Mouse (Mus musculus): ENCODE measurements at regions not wholly inside any gene's neighbourhood (a gene's known extent, or its start where the extent isn't known, plus 50 kb on each side); places are given as distances from the start of the nearest gene placed in this dataset.
"Not testable (repeated sequence)": the region's sequence is repeated elsewhere in the genome, so short reads cannot be mapped to it uniquely, and the experiment has no call there.

- DNase-seq (ENCODE audit: low read depth in 2 of 2, low spot score in 2 of 2) = no peak
These were observed 644.5 kb upstream of the Gm19410 start for GRCm38 (mm10) chr8:35121084-35121483.

- peak; percentile 27 to 43 for DNase-seq (ENCODE audit: low read depth in 2 of 2, low spot score in 2 of 2)
These were observed 642.4 kb upstream of the Gm19410 start for GRCm38 (mm10) chr8:35123196-35123621.

DNA sequence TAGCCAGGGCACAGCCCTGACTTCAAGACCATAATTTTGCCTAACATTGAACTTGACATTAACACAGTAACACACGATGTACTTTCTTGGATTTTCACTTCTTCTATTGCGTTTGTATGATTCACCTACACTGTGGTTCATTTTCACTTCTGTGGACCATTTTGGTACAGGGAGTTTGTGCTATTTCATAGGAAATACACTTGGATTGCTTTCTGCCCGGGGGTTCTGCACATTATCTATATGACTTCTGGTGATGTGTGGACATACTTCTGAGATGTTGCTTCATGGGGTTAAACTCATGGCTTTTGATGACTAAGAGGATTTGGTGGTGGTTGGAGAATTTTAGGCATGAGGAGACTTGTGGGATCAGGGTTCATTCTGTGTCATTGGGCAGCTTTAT is 640.4 kb upstream of the Gm19410 start:
- DNase-seq (ENCODE audit: low read depth in 2 of 2, low spot score in 2 of 2) = no peak

GRCm38 (mm10) chr8:35132281-35132680 is 633.3 kb upstream of the Gm19410 start:
- no peak for DNase-seq (ENCODE audit: low read depth in 2 of 2, low spot score in 2 of 2)

DNA sequence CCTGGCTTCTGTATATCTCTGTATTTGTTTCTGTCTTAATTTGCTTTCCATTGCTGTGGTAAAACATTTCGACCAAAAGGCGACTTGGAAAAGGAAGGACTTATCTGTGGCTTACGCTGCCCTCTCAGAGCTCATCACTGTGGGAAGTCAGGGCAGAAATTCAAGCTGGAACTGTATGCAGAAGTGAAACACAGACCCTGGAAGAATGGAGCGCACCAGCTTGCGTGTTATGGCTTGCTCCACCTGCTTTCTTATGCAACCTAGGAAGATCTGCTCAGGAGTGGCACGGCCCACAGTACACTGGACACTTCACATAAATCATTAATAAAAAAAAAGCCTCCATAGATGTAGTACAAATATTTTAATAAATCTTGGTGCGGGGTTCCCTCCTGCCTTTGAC is 630.0 kb upstream of the Gm19410 start:
- no peak for DNase-seq (ENCODE audit: low read depth in 2 of 2, low spot score in 2 of 2)

GRCm38 (mm10) chr8:35136643-35137042 is 628.9 kb upstream of the Gm19410 start:
- DNase-seq (ENCODE audit: low read depth in 2 of 2, low spot score in 2 of 2) = no peak

DNA sequence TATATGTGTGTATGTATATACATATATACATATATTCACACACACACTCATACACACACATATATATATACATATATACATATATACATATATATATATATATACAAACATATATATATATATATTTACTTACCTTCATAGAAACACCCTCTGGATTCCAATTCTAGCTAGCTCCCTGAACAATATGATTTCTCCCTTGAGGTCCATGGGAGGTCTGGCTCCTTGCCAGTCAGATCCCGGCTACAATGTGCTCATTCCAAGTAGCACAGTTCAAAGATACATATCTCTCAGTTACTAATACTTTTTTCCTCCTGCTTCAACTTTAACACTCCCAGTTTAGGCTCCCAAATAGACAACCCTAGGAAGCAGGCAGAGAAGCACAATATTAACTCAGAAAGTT is 624.8 kb upstream of the Gm19410 start:
- DNase-seq (ENCODE audit: low read depth in 2 of 2, low spot score in 2 of 2) = no peak

- DNase-seq (ENCODE audit: low read depth in 2 of 2, low spot score in 2 of 2) = no peak
These were observed 622.5 kb upstream of the Gm19410 start for GRCm38 (mm10) chr8:35143018-35143656.

- no peak for DNase-seq (ENCODE audit: low read depth in 2 of 2, low spot score in 2 of 2)
These were observed 621.9 kb upstream of the Gm19410 start for GRCm38 (mm10) chr8:35143684-35144083.

- no peak for DNase-seq (ENCODE audit: low read depth in 2 of 2, low spot score in 2 of 2)
These were observed 621.2 kb upstream of the Gm19410 start for GRCm38 (mm10) chr8:35144401-35144800.

DNA sequence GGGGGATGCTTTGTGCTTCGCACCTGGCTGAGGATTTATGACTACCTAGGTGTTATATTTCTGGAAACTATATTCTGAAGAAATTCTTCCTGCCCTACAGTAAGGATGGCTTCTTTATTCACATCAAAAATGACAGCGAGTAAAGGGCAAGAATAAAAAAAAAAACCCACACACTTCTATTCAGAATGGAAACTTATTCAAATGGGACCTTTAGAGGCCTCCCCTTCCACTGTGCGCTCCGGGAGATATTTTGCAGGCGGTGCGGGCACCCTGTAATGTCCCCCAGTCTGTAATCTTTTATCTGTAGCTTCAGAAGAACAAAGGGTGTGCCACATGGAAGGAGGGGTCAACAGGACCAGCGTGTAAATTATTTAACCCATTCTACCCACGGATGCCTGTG is 618.1 kb upstream of the Gm19410 start:
- no peak for DNase-seq (ENCODE audit: low read depth in 2 of 2, low spot score in 2 of 2)

DNA sequence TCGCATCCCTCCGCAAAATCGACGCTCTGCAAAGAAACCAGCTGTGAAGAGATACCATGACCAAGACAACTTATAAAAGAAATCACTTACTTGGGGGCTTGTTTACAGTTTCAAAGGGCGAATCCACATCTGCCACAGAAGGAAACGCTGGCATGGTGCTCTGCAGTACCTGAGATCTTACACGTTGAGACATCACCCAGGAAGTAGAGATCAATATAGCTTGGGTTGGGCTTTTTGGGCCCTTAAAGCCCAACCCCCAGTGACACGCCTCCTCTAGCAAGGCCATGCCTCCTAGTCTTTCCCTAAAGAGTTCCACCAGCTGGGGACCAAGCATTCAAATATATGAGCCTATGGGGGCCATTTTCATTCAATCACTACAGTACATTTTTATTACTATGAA is 617.6 kb upstream of the Gm19410 start:
- DNase-seq (ENCODE audit: low read depth in 2 of 2, low spot score in 2 of 2) = no peak

- DNase-seq (ENCODE audit: low read depth in 2 of 2, low spot score in 2 of 2) = no peak
These were observed 613.0 kb upstream of the Gm19410 start for GRCm38 (mm10) chr8:35152585-35152984.

DNA sequence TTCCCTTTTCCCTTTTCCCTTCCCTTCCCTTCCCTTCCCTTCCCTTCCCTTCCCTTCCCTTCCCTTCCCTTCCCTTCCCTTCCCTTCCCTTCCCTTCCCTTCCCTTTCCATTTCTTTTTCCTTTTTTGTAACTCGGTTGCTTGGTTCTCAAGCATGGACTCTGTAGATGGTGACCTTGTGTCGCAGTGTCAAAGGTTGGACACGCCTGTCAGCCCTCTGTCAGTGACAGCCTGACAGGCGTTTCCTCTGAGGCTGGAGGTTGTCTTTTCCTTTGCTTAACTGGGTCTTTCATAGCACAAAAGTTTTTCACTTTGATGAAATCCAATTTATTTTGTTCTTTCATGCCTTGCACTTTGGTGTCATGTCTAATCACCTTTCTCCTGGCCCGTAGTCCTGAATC is 609.3 kb upstream of the Gm19410 start:
- DNase-seq (ENCODE audit: low read depth in 2 of 2, low spot score in 2 of 2) = no peak

DNA sequence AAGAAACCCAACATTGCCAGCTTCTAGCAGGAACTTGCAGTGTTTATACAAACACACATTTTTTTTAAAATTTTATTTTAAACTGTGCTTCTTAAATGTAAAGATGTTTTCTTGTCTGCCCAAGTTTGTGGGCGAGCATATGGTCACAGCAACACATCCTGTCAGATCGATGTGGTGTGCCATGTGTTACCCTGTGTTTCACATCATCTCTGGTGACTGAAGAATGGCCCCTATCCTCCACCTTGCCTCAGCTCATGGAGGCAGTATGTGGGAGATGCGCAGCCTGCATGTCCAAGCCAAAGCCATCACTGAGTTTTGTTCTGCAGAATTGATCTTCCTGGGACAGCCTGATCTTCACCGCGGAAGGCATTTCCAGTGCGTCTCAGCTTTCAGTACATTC is 607.9 kb upstream of the Gm19410 start:
- no peak for DNase-seq (ENCODE audit: low read depth in 2 of 2, low spot score in 2 of 2)

DNA sequence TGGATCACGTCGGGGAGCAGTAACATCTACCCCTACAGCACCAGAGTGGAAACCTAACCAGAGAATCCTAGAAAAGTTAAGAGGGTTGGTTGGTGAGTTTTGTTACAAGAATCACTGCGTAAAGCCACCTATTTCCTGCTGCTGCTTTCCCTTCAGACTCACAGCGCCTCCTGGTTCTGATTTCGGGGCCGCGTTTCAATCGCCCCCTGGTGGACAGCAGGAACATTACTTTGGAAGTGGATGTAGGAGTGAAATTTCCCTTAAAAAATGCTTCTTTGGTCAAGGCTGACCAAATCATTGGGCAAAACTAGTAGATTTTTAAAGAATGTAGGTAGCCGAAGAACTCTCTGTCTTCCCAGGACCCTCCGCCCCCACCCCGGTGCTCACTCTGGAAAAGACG is 606.3 kb upstream of the Gm19410 start:
- DNase-seq (ENCODE audit: low read depth in 2 of 2, low spot score in 2 of 2) = peak; percentile 50 to 54

- DNase-seq (ENCODE audit: low read depth in 2 of 2, low spot score in 2 of 2) = no peak
These were observed 605.4 kb upstream of the Gm19410 start for GRCm38 (mm10) chr8:35160230-35160629.

DNA sequence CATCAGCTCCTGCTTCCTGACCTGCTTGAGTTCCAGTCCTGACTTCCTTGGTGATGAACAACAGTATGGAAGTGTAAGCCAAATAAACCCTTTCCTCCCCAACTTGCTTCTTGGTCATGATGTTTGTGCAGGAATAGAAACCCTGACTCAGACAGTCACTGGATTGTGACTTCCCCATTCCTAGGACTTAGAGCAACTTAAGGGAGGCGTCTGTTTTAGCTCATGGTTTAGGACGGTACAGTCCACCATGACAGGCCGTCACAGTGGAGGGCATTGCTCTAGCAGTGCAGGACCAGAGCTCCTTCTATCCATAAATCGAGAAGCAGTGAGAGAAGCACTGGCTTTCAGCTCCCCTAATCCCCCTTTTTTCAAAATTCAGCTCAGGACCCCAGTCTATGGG is 603.4 kb upstream of the Gm19410 start:
- not testable (repeated sequence) for DNase-seq (ENCODE audit: low read depth in 2 of 2, low spot score in 2 of 2)

DNA sequence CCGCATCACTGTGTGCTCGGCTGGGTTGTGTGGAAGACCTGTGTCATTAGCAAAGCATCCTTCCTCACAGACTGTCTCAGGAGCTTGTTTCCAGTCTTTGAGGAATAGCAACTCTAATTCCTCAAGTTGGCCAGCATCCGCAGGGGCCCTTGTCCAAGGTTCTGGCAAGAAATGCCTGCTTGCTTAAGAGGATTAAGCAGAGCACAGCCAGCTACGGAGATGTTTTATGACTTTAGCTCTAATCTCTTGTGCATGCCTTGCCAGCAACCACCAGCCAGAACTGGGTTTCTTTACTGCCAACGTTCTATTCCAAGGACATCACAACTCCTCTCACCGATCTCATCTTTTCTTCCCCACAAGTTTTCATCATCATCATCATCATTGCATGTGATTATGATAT is 599.0 kb upstream of the Gm19410 start:
- DNase-seq (ENCODE audit: low read depth in 2 of 2, low spot score in 2 of 2) = no peak

GRCm38 (mm10) chr8:35171536-35172310 is 593.9 kb upstream of the Gm19410 start:
- no peak for DNase-seq (ENCODE audit: low read depth in 2 of 2, low spot score in 2 of 2)

DNA sequence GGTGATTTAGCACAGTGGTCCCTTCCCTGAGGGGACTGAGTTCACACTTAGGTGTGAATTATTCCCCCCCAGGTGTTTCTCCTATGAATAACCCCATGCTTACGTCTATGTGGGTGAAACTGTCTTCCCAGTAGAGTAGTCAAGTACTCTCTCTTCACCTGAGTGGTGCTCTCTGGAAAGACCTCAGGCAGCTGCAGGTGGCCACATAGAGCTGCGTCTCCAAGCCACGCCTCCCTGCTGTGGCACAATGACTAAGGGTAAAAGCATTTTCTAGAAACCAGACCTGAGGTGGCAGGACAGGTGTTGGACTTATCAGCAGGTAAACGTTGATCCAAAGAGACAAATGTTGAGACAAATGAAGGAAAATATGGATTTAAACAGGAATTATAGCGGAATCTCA is 588.3 kb upstream of the Gm19410 start:
- no peak for DNase-seq (ENCODE audit: low read depth in 2 of 2, low spot score in 2 of 2)

- DNase-seq (ENCODE audit: low read depth in 2 of 2, low spot score in 2 of 2) = no peak
These were observed 585.5 kb upstream of the Gm19410 start for GRCm38 (mm10) chr8:35180075-35180474.

DNA sequence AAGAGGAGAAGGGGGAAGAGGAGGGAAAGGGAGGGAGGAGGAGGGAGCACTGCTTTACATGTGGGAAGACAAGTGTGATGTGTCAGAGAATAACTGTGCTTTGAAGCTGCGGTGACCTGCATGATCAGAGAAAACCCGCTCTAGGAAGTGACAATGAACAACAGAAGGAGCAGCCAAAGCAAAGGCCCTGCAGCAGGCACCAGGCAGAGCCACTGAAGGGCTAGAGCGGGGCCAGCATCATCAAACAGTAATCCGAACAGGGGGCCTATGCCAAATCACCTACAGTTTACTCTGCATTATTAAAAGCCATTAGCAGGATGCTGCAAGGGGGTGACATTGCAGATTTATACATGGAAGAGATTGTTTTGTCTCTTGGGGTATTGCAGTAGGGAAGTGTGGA is 583.4 kb upstream of the Gm19410 start:
- no peak for DNase-seq (ENCODE audit: low read depth in 2 of 2, low spot score in 2 of 2)
